Mouse (Mus musculus) CH12.LX (cell line): ENCODE data around the gene Nr1h5. TPM values are rescaled to one million over a fixed set of nuclear protein-coding genes. Genes with fewer than 3 reads are reported as not detected.

Experiments
- DNase-seq: peaks from one replicate; pipeline ENCODE4 v3.0.0-alpha.2; 2013; ENCODE audit errors: extremely low read depth
- H3K27ac ChIP-seq: 2 replicates; pipeline ENCODE4 v1.5.1; 2012; ENCODE audit warnings: low read depth, mild to moderate bottlenecking, control low read depth, moderate library complexity; ENCODE audit not compliant: insufficient read depth
- H3K27me3 ChIP-seq: replicated peaks from 2 replicates; pipeline ENCODE3; 2012; ENCODE audit warnings: inconsistent platforms
- H3K36me3 ChIP-seq, 2 experiments: replicated peaks in 1 of 2; 2 replicates each; pipeline versions ENCODE3 to v1.6.1; 2012; ENCODE audit warnings: inconsistent platforms in 1 of 2, low read length in 1 of 2, mild to moderate bottlenecking in 1 of 2, mixed read lengths in 1 of 2, moderate library complexity in 1 of 2; ENCODE audit not compliant: control insufficient read depth in 1 of 2, insufficient read depth in 1 of 2
- H3K4me1 ChIP-seq, 2 experiments: 2 replicates each; pipeline ENCODE4 v1.6.1; 2012; ENCODE audit warnings: inconsistent platforms in 1 of 2, moderate library complexity in 1 of 2; ENCODE audit not compliant: insufficient read depth in 2 of 2, control insufficient read depth in 1 of 2
- H3K4me2 ChIP-seq: 2 replicates; pipeline ENCODE4 v1.6.1; 2012; ENCODE audit warnings: low read depth, mild to moderate bottlenecking, control low read depth; ENCODE audit not compliant: poor library complexity, insufficient read depth, severe bottlenecking
- H3K4me3 ChIP-seq, 3 experiments: fragments of 150-350 bp in 1 of 3; sonication (generic) in 1 of 3; replicated peaks in 1 of 3; 2 replicates each; pipeline versions ENCODE3 to v1.5.1; 2011 to 2012; ENCODE audit warnings: low read depth in 2 of 3, low read length in 2 of 3, mild to moderate bottlenecking in 2 of 3, moderate library complexity in 2 of 3, control low read depth in 1 of 3, improper control_type of control experiment in 1 of 3, inconsistent platforms in 1 of 3, mixed read lengths in 1 of 3; ENCODE audit not compliant: poor library complexity in 1 of 3
- H3K79me2 ChIP-seq: replicated peaks from 2 replicates; pipeline ENCODE4 v1.6.1; 2012; ENCODE audit warnings: mild to moderate bottlenecking, moderate library complexity; ENCODE audit not compliant: control insufficient read depth, poor library complexity, insufficient read depth, severe bottlenecking; ENCODE audit errors: extremely low read depth
- H3K9ac ChIP-seq: 2 replicates; pipeline ENCODE4 v1.6.1; 2012; ENCODE audit warnings: low read depth, mild to moderate bottlenecking, control low read depth, moderate library complexity; ENCODE audit not compliant: insufficient read depth
- H3K9me3 ChIP-seq: replicated peaks from 2 replicates; pipeline ENCODE3; 2012; ENCODE audit warnings: low read length, inconsistent platforms, mixed read lengths
- CHD2 ChIP-seq: IDR thresholded peaks from 2 replicates; pipeline ENCODE4 v1.6.1; 2011; ENCODE audit warnings: low read length, improper control_type of control experiment
- CTCF ChIP-seq, 2 experiments: IDR thresholded peaks in 1 of 2; conservative IDR thresholded peaks in 1 of 2; 2 replicates each; pipeline ENCODE4 v1.5.1; 2011 to 2012; ENCODE audit warnings: low read depth in 2 of 2, low read length in 2 of 2, improper control_type of control experiment in 1 of 2, inconsistent platforms in 1 of 2, mild to moderate bottlenecking in 1 of 2, moderate library complexity in 1 of 2
- ELF1 ChIP-seq: IDR thresholded peaks from 2 replicates; pipeline ENCODE4 v1.6.1; 2014; ENCODE audit warnings: low read depth, mild to moderate bottlenecking, inconsistent platforms, low read length, improper control_type of control experiment
- EP300 ChIP-seq: IDR thresholded peaks from 2 replicates; pipeline ENCODE4 v1.6.1; 2011; ENCODE audit warnings: low read length, improper control_type of control experiment
- GABPA ChIP-seq: IDR thresholded peaks from 2 replicates; pipeline ENCODE4 v1.6.1; 2012; ENCODE audit warnings: low read depth, low read length, improper control_type of control experiment, inconsistent platforms; ENCODE audit not compliant: insufficient replicate concordance
- IRF4 ChIP-seq: IDR thresholded peaks from 2 replicates; pipeline ENCODE4 v1.6.1; 2014; ENCODE audit warnings: low read depth, mild to moderate bottlenecking, inconsistent platforms, low read length, improper control_type of control experiment
- KAT2A ChIP-seq: IDR thresholded peaks from 2 replicates; pipeline ENCODE4 v1.6.1; 2012; ENCODE audit warnings: low read length, improper control_type of control experiment, inconsistent platforms; ENCODE audit not compliant: insufficient replicate concordance
- MAX ChIP-seq: IDR thresholded peaks from 2 replicates; pipeline ENCODE4 v1.6.1; 2011; ENCODE audit warnings: low read length, improper control_type of control experiment
- MAZ ChIP-seq: IDR thresholded peaks from 2 replicates; pipeline ENCODE4 v1.6.1; 2012; ENCODE audit warnings: low read depth, mild to moderate bottlenecking, inconsistent platforms, low read length, improper control_type of control experiment, moderate library complexity
- MYC ChIP-seq: IDR thresholded peaks from 2 replicates; pipeline ENCODE4 v1.6.1; 2011; ENCODE audit warnings: low read depth, mild to moderate bottlenecking, improper control_type of control experiment, low read length
- NELFE ChIP-seq: IDR thresholded peaks from 2 replicates; pipeline ENCODE4 v1.6.1; 2011; ENCODE audit warnings: low read depth, low read length, improper control_type of control experiment
- NRF1 ChIP-seq: IDR thresholded peaks from 2 replicates; pipeline ENCODE4 v1.6.1; 2014; ENCODE audit warnings: low read depth, mild to moderate bottlenecking, inconsistent platforms, low read length, improper control_type of control experiment, moderate library complexity
- POLR2AphosphoS2 ChIP-seq: IDR thresholded peaks from 2 replicates; pipeline ENCODE4 v1.6.1; 2011; ENCODE audit warnings: low read depth, low read length, improper control_type of control experiment
- RAD21 ChIP-seq: IDR thresholded peaks from 2 replicates; pipeline ENCODE4 v1.6.1; 2011; ENCODE audit warnings: low read depth, mild to moderate bottlenecking, low read length, improper control_type of control experiment, moderate library complexity
- RCOR1 ChIP-seq: conservative IDR thresholded peaks from 2 replicates; pipeline ENCODE4 v1.6.1; 2012; ENCODE audit warnings: low read depth, mild to moderate bottlenecking, inconsistent platforms, low read length, improper control_type of control experiment
- SIN3A ChIP-seq: IDR thresholded peaks from 2 replicates; pipeline ENCODE4 v1.6.1; 2012; ENCODE audit warnings: low read length, improper control_type of control experiment, inconsistent platforms
- SMC3 ChIP-seq: IDR thresholded peaks from 2 replicates; pipeline ENCODE4 v1.6.1; 2011; ENCODE audit warnings: low read depth, low read length, improper control_type of control experiment
- TBP ChIP-seq: conservative IDR thresholded peaks from 2 replicates; pipeline ENCODE4 v1.6.1; 2011; ENCODE audit warnings: low read depth, low read length, improper control_type of control experiment
- TCF12 ChIP-seq: IDR thresholded peaks from 2 replicates; pipeline ENCODE4 v1.6.1; 2014; ENCODE audit warnings: low read depth, mild to moderate bottlenecking, inconsistent platforms, low read length, improper control_type of control experiment
- UBTF ChIP-seq: IDR thresholded peaks from 2 replicates; pipeline ENCODE4 v1.6.1; 2012; ENCODE audit warnings: low read depth, mild to moderate bottlenecking, inconsistent platforms, low read length, improper control_type of control experiment, moderate library complexity
- USF2 ChIP-seq: conservative IDR thresholded peaks from 2 replicates; pipeline ENCODE4 v1.6.1; 2011; ENCODE audit warnings: low read depth, low read length, improper control_type of control experiment
- ZC3H11A ChIP-seq: IDR thresholded peaks from 2 replicates; pipeline ENCODE4 v1.6.1; 2012; ENCODE audit warnings: low read depth, mild to moderate bottlenecking, inconsistent platforms, low read length, improper control_type of control experiment
- ZMIZ1 ChIP-seq: IDR thresholded peaks from 2 replicates; pipeline ENCODE4 v1.6.1; 2012; ENCODE audit warnings: low read depth, mild to moderate bottlenecking, inconsistent platforms, low read length, improper control_type of control experiment
- dilution Hi-C: fragments of 300-500 bp; cut with MboI; formaldehyde crosslinking; loops from 2 replicates; pipeline ENCODE4 v1.14.3; 2020; ENCODE audit warnings: low sequenced_read_pairs; ENCODE audit not compliant: extremely low pct_unique_long_range_greater_than_20kb, extremely low pct_ligation_motif_present
- in situ Hi-C: fragments of 300-500 bp; cut with MboI; formaldehyde crosslinking; loops from 3 replicates; pipeline ENCODE4 v1.14.3; 2019; ENCODE audit warnings: low sequenced_read_pairs, low pct_ligation_motif_present, low pct_unique_long_range_greater_than_20kb, mixed read lengths
- polyA plus RNA-seq: library from polyadenylated mRNA; unstranded; fragments of >175 nt; gene quantifications from 2 replicates; pipeline ENCODE4 v1.2.1, GENCODE M21; 2012; ENCODE audit warnings: low read depth; ENCODE audit not compliant: insufficient read length
- total RNA-seq, 2 experiments: library from RNA; depleted of rRNA; stranded (reverse); fragments of 300-350 nt in 1 of 2; fragments of >200 nt in 1 of 2; gene quantifications; 2 replicates each; pipeline ENCODE4 v1.2.3; 2012 to 2014

Nr1h5 gene
- total and polyA plus RNA-seq, 3 experiments, result 0.13 TPM; not detected in 2

DNA sequence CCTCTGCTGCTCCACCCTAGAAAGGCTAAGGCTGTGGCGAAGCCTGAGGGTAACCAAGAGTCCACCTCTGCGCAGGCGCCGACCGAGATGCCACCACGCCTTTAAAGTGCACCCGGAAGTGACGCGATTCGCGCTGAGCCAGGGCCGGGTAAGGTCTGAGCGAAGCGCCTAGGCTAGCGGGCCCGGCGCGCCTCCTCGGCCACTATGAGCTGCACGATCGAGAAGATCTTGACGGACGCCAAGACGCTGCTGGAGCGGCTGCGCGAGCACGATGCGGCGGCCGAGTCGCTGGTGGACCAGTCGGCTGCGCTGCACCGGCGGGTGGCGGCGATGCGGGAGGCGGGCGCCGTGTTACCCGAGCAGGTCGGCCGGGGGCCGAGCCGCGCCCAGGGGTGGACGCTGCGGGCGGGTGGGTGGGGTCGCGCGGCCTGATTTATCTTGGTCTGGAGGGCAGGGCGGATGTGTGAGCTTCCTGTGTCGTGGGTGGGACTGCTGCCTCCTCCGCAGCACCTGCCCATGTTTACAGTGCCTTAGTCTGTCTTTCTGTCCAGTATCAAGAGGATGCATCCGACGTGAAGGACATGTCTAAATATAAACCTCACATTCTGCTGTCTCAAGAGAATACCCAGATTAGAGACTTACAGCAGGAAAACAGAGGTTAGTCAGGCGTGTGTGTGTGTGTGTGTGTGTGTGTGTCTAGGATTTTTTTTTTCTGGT is 31.8 kb upstream of the Nr1h5 start, which contains the start of gene Sike1 (continued):
- TF ChIP-seq UBTF (0 out of 2 replicates have a peak, but pooled peaks have one; percentile 33), ZMIZ1 (no peak; the same call in none of the 2 replicates), ELF1 (peak; percentile 95), MAX (peak; percentile 86), SMC3 (no peak), SIN3A (peak; percentile 87; the same call in 1 of the 2 replicates), EP300 (no peak), CHD2 (no peak), RCOR1 (no peak), IRF4 (peak; percentile 43; the same call in 1 of the 2 replicates), POLR2AphosphoS2 (peak; percentile 88), KAT2A (peak; percentile 60; the same call in 1 of the 2 replicates), TBP (peak; percentile 90), USF2 (no peak)

GRCm38 (mm10) chr3:102995233-102995604 is 31.3 kb upstream of the Nr1h5 start:
- in situ Hi-C loops, result no loop called here
- peaks cover 9% of the 10 kb centered on the region for H3K9me3 ChIP-seq
- peaks cover 10 to 33% of the 10 kb centered on the region in 2 experiments for H3K36me3 ChIP-seq
- peaks cover 7% of the 10 kb centered on the region for H3K79me2 ChIP-seq
- H3K27ac ChIP-seq, result no peak overlapping the region
- no peaks in the 10 kb centered on the region for H3K27me3 ChIP-seq
- TF ChIP-seq POLR2AphosphoS2, result no peak
- no peak for TF ChIP-seq ZMIZ1
- no peak for TF ChIP-seq TCF12
- TF ChIP-seq NELFE, result no peak
- no peak for TF ChIP-seq GABPA
- no peak for TF ChIP-seq CTCF (conservative IDR thresholded peaks at IDR 0.05 in 1 of 2, IDR thresholded peaks at IDR 0.05 in 1 of 2; ENCODE audit: low read depth in 2 of 2, low read length in 2 of 2)
- no peak for TF ChIP-seq TBP
- no peak for DNase-seq
- H3K4me2 ChIP-seq, result peak overlapping the region; percentile 61; the same call in 1 of the 2 replicates
- peak overlapping the region; percentile 14 to 69 (median 58) for H3K4me3 ChIP-seq
- dilution Hi-C loops, result no loop called here
- H3K4me1 ChIP-seq, result peaks cover 8 to 19% of the 10 kb centered on the region in 2 experiments
- H3K9ac ChIP-seq, result peak overlapping the region; percentile 53

DNA sequence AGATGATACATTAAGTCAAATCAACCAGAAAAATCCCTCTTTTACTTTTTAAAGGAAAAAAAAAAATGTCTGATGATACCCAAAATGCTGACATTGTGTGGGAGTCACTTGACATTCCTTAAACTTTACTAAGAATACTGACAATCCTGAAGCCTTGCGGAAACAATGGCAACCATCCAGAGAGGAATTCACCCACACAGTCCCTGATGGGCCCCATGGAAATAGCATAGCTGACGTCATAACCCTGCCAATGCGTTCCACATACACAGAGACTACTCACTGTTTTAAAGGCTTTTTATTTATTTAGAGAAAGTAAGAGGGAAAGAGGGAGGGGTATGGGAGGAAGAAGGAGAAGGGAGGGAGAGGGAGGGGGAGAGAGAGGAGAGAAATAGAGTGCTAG is 29.0 kb upstream of the Nr1h5 start:
- H3K4me2 ChIP-seq, result no peak overlapping the region
- dilution Hi-C loops (no loop called here), in situ Hi-C loops (no loop called here)
- TF ChIP-seq MAZ (no peak), GABPA (no peak), ELF1 (no peak), ZC3H11A (no peak), TCF12 (no peak), MYC (no peak), POLR2AphosphoS2 (no peak), EP300 (no peak), NELFE (no peak), CTCF (conservative IDR thresholded peaks at IDR 0.05 in 1 of 2, IDR thresholded peaks at IDR 0.05 in 1 of 2; ENCODE audit: low read depth in 2 of 2, low read length in 2 of 2) (no peak), RCOR1 (no peak), RAD21 (no peak), NRF1 (no peak), SMC3 (no peak), TBP (no peak), CHD2 (no peak)
- peaks cover 7% of the 10 kb centered on the region for H3K79me2 ChIP-seq
- peaks cover 0 to 11% of the 10 kb centered on the region in 2 experiments for H3K36me3 ChIP-seq
- peaks cover 2% of the 10 kb centered on the region for H3K9me3 ChIP-seq
- DNase-seq, result no peak
- no peak overlapping the region for H3K4me3 ChIP-seq
- H3K27ac ChIP-seq, result no peak overlapping the region
- no peak overlapping the region for H3K9ac ChIP-seq
- peaks cover 8 to 19% of the 10 kb centered on the region in 2 experiments for H3K4me1 ChIP-seq
- H3K27me3 ChIP-seq, result no peaks in the 10 kb centered on the region
